ENCODE assay signal across 12 mouse cellular contexts in genomic region chr19:43613293-43614130, GRCm38 (mm10). TPM values are rescaled to one million over a fixed set of nuclear protein-coding genes. Genes with fewer than 3 reads are reported as not detected.
A peak's percentile ranks its signal among the peaks of the same experiment; 100 is the strongest.
DNase-seq lines count a peak whose midpoint lies in the region; ATAC-seq lines count a peak whose summit lies in the region.
"Had no signal": no experiment of that assay in that cellular context is flagged by ENCODE, and none has a peak within 500 bp of the region (broad histone marks: within the 10 kb centered on the region; RNA-seq: fewer than 3 reads in every experiment).

No protein-coding gene starts in this region.

- ATAC-seq in liver, embryonic 13.5 days (ENCODE audit: low read depth): no peak
- no peak for ATAC-seq in embryonic facial prominence, embryonic 15.5 days (ENCODE audit: insufficient number of reproducible peaks, low FRiP score, low TSS enrichment, low read depth)
- no peak for ATAC-seq in intestine, embryonic 14.5 days (replicated peaks; ENCODE audit: low FRiP score, low TSS enrichment, low read depth)

- no peaks in the 10 kb centered on the region for H3K9me3 ChIP-seq in liver, embryonic 13.5 days (replicated peaks)
- H3K9me3 ChIP-seq in embryonic facial prominence, embryonic 15.5 days (replicated peaks): no peaks in the 10 kb centered on the region
- H3K9me3 ChIP-seq in intestine, embryonic 14.5 days (ENCODE audit: control insufficient read depth, low read length): no peaks in the 10 kb centered on the region
- H3K9me3 ChIP-seq: heart, embryonic 12.5 days had no signal

- peaks cover 99% of the 10 kb centered on the region for H3K27me3 ChIP-seq in liver, embryonic 13.5 days
- H3K27me3 ChIP-seq in embryonic facial prominence, embryonic 15.5 days: peaks cover 96% of the 10 kb centered on the region
- peaks cover 54% of the 10 kb centered on the region for H3K27me3 ChIP-seq in intestine, embryonic 14.5 days (replicated peaks; ENCODE audit: control insufficient read depth, insufficient read depth, low read length)
- H3K27me3 ChIP-seq in splenic B cell, adult 2 months (ENCODE audit: control insufficient read depth, insufficient read depth, low read length, poor library complexity, severe bottlenecking): peaks cover 10% of the 10 kb centered on the region; the same call in 1 of the 2 replicates

- DNase-seq in liver, embryonic 13.5 days: no peak
- DNase-seq in liver: no peak
- DNase-seq in intestine, embryonic 14.5 days (ENCODE audit: low spot score): peak; percentile 82
- peak; percentile 33 for DNase-seq in splenic B cell, adult 2 months (ENCODE audit: low read depth, low spot score)
- no peak for DNase-seq in right cerebral cortex, postnatal 4 days
- DNase-seq in testis, postnatal 14 days (ENCODE audit: low spot score): no peak
- DNase-seq in layer of hippocampus, adult 11-12 months (ENCODE audit: low spot score): no peak
- DNase-seq: kidney, adult 8-10 months; layer of hippocampus, postnatal 36 days had no signal

- no peak overlapping the region for H3K9ac ChIP-seq in liver, embryonic 13.5 days
- no peak overlapping the region for H3K9ac ChIP-seq in embryonic facial prominence, embryonic 15.5 days
- peak overlapping the region; percentile 83 for H3K9ac ChIP-seq in intestine, embryonic 14.5 days (ENCODE audit: low read length)
- H3K9ac ChIP-seq: heart, embryonic 12.5 days had no signal

- peaks cover 25% of the 10 kb centered on the region for H3K4me1 ChIP-seq in liver, embryonic 13.5 days (replicated peaks)
- peaks cover 48% of the 10 kb centered on the region for H3K4me1 ChIP-seq in embryonic facial prominence, embryonic 15.5 days
- H3K4me1 ChIP-seq in intestine, embryonic 14.5 days (replicated peaks; ENCODE audit: control insufficient read depth, insufficient read depth, low read length): peaks cover 14% of the 10 kb centered on the region

- no peak overlapping the region for H3K27ac ChIP-seq in liver, embryonic 13.5 days
- no peak overlapping the region for H3K27ac ChIP-seq in embryonic facial prominence, embryonic 15.5 days (replicated peaks)
- H3K27ac ChIP-seq in intestine, embryonic 14.5 days (ENCODE audit: low read depth): peak overlapping the region; percentile 74

- H3K4me2 ChIP-seq in liver, embryonic 13.5 days: no peak overlapping the region
- H3K4me2 ChIP-seq in embryonic facial prominence, embryonic 15.5 days (replicated peaks): no peak overlapping the region
- H3K4me2 ChIP-seq in intestine, embryonic 14.5 days (ENCODE audit: low read length): peak overlapping the region; percentile 71

- 0 out of 2 replicates have a peak overlapping the region, but pooled peaks have one; percentile 19 for H3K4me3 ChIP-seq in liver, embryonic 13.5 days (replicated peaks)
- peak overlapping the region; percentile 36 for H3K4me3 ChIP-seq in embryonic facial prominence, embryonic 15.5 days (replicated peaks)
- peak overlapping the region; percentile 67 for H3K4me3 ChIP-seq in intestine, embryonic 14.5 days (ENCODE audit: low read depth, low read length)

- WGBS in liver, embryonic 13.5 days (ENCODE audit: insufficient replicate concordance): 4% methylated on average over 26 of the region's 26 CpGs
- WGBS in embryonic facial prominence, embryonic 15.5 days: 3% methylated on average over 26 of the region's 26 CpGs
- WGBS in intestine, embryonic 14.5 days: 1% methylated on average over 26 of the region's 26 CpGs

- H3K36me3 ChIP-seq in liver, embryonic 13.5 days: no peaks in the 10 kb centered on the region
- H3K36me3 ChIP-seq in embryonic facial prominence, embryonic 15.5 days: no peaks in the 10 kb centered on the region
- H3K36me3 ChIP-seq in intestine, embryonic 14.5 days (ENCODE audit: control insufficient read depth, insufficient read depth, low read length): peaks cover 14% of the 10 kb centered on the region; the same call in 1 of the 2 replicates
- H3K36me3 ChIP-seq in splenic B cell, adult 2 months (ENCODE audit: control insufficient read depth, insufficient read depth, low read length, poor library complexity, severe bottlenecking): no peaks in the 10 kb centered on the region
- H3K36me3 ChIP-seq: heart, embryonic 12.5 days had no signal

RNA-seq across cellular contexts. Expression of gene Nkx2-3, which starts 1.4 kb away (rescaled TPM):
- polyA plus RNA-seq in liver, embryonic 13.5 days (2015; fragmentation: Nextera tagmentation; extraction: Ambion mirVana): 0.21 and 0.23 TPM in 2 replicates
- 2.7 and 3.4 TPM in 2 replicates for polyA plus RNA-seq in embryonic facial prominence, embryonic 15.5 days (2015; fragmentation: Nextera tagmentation; extraction: Ambion mirVana)
- polyA plus RNA-seq in intestine, embryonic 14.5 days (2014; fragmentation: Nextera tagmentation; extraction: Ambion mirVana): 82.3 and 83.9 TPM in 2 replicates
- polyA plus RNA-seq: cortical plate, adult 2 months; heart, embryonic 12.5 days had no signal

Comparison
In these comparisons a context has a peak if more than half of its experiments do, and no peak if none do; other contexts are left out.
1. DNase-seq: peak in intestine, embryonic 14.5 days (single experiment) and splenic B cell, adult 2 months (single experiment); none in liver, embryonic 13.5 days (single experiment), liver (single experiment), right cerebral cortex, postnatal 4 days (single experiment), testis, postnatal 14 days (single experiment) and layer of hippocampus, adult 11-12 months (single experiment).
2. RNA of gene Nkx2-3, which starts 1.4 kb away (polyA plus RNA-seq): 82.3 to 83.9 TPM in intestine, embryonic 14.5 days; 2.7 to 3.4 TPM in embryonic facial prominence, embryonic 15.5 days and 0.21 to 0.23 TPM in liver, embryonic 13.5 days; every median in the first group is over 10 times any median in the second.
3. Peak in every context shown above with its lines, with median percentiles within 50 percentile points of each other: H3K4me3 ChIP-seq.